Mouse (Mus musculus) embryonic stem cell, embryonic (primary cell): Measurements from ENCODE around the gene Rbbp9.

Experiments used
- CTCF ChIA-PET, 4 experiments: fragments of 300-600 bp in 2 of 4; fragments of 350-600 bp in 2 of 4; sonication (Branson Sonifier 250); formaldehyde crosslinking; loops; one replicate each; lab custom pipeline; 2022; ENCODE audit warnings: inconsistent platforms in 2 of 4; lab: Charles Lee
- POLR2A ChIA-PET, 4 experiments: fragments of 300-600 bp in 2 of 4; fragments of 350-600 bp in 2 of 4; sonication (Branson Sonifier 250); formaldehyde crosslinking; loops; one replicate each; lab custom pipeline; 2022; ENCODE audit warnings: antibody characterized with exemption in 4 of 4, inconsistent platforms in 1 of 4; lab: Charles Lee

The Rbbp9 gene

GRCm38 (mm10) chr2:144550529-144550928 is at the start of gene Rbbp9:
Gene Rbbp9 (minus strand): TSS chr2:144550869.
- ChIA-PET POLR2A (interaction anchor here in 3 of 4 experiments (0.6 to 3.1 kb wide), 27 partner anchors 9 to 1155 kb away, joined by 3 to 24 read pairs (median 4); partner anchors contain the start of genes Dtd1 (in 3 of the 3), Dzank1 (in 3 of the 3), Smim26 (in 3 of the 3) and Polr3f (in 2 of the 3)), CTCF (interaction anchor here in 1 of 4 experiments (1.5 kb wide), 1 partner anchor 43 kb away, joined by 7 read pairs; the partner anchor contains the start of gene Smim26)

GRCm38 (mm10) chr2:144599831-144600687 is 49.4 kb upstream of the Rbbp9 start, which contains the start of gene Dtd1:
Gene Dtd1 (plus strand): TSS chr2:144599897.
- POLR2A ChIA-PET: interaction anchor here (0.5 to 2.4 kb wide), 30 partner anchors 8 to 589 kb away, joined by 3 to 20 read pairs (median 4); partner anchors contain the start of genes Rbbp9 (in 3 of the 4), Sec23b (in 3 of the 4), Dzank1 (in 1 of the 4) and Rrbp1 (in 1 of the 4)

DNA sequence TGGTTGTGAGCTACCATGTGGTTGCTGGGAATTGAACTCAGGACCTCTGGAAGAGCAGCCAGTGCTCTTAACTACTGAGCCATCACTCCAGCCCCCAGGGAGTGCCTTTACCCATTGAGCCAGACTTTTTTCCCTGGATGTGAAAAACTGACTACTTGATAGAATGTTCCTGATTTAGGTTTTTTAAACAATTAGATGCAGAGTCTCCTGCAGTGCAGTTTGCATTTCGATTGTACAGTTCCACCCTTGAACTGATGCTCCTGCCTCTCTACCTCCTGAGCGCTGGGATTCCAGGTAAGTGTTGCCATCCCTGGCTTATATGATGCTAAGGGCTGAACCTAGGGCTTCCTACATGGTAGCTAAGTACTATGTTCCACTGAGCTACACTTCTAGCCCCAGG is 47.3 kb upstream of the Rbbp9 start:
- ChIA-PET POLR2A (interaction anchor here in 3 of 4 experiments (0.6 to 1.1 kb wide), 3 partner anchors 12 to 333 kb away, joined by 3 to 5 read pairs (median 4); no protein-coding TSS in a partner anchor), CTCF (no interaction called here)

More at GRCm38 (mm10) chr2:144599831-144600687, 49.4 kb upstream of the Rbbp9 start, which contains the start of gene Dtd1:
- CTCF ChIA-PET: interaction anchor here in 3 of 4 experiments (0.5 to 1.6 kb wide), 15 partner anchors 12 to 729 kb away, joined by 3 to 5 read pairs (median 3); partner anchors contain the start of gene Sec23b (in 1 of the 3)

GRCm38 (mm10) chr2:144593951-144594651 is 43.4 kb upstream of the Rbbp9 start, which contains the start of gene Smim26:
Gene Smim26 (plus strand): TSS chr2:144594054.
- ChIA-PET POLR2A (interaction anchor here in 3 of 4 experiments (0.6 to 2.5 kb wide), 17 partner anchors 9 to 679 kb away, joined by 3 to 29 read pairs (median 4); partner anchors contain the start of genes Rbbp9 (in 3 of the 3), Sec23b (in 3 of the 3), Dstn (in 1 of the 3) and Dzank1 (in 1 of the 3)), CTCF (interaction anchor here in 2 of 4 experiments (0.5 to 1.4 kb wide), 4 partner anchors 32 to 290 kb away, joined by 3 to 7 read pairs (median 3); partner anchors contain the start of gene Rbbp9 (in 1 of the 2))

DNA sequence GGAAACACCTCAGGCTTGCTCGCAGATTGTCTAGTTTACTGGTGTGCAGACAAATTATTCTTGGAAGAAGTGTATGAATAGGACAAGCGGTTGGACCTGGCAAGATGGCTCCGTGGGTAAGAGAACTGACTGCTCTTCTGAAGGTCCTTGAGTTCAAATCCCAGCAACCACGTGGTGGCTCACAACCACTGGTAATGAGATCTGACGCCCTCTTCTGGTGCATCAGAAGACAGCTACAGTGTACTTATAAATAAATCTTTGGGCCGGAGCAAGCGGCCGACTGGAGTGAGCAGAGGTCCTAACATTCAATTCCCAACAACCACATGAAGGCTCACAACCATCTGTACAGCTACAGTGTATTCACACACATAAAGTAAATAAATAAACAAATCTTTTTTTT is 42.4 kb upstream of the Rbbp9 start:
- CTCF ChIA-PET: interaction anchor here in 1 of 4 experiments (0.8 to 1.1 kb wide), 4 partner anchors 23 to 134 kb away, joined by 3 to 4 read pairs (median 3); partner anchors contain the start of gene Dzank1
- POLR2A ChIA-PET: interaction anchor here in 3 of 4 experiments (0.6 to 2.5 kb wide), 14 partner anchors 20 to 134 kb away, joined by 3 to 29 read pairs (median 6); partner anchors contain the start of genes Sec23b (in 3 of the 3), Rbbp9 (in 2 of the 3), Dzank1 (in 1 of the 3) and Polr3f (in 1 of the 3)

- ChIA-PET CTCF (interaction anchor here in 2 of 4 experiments (0.6 to 1.0 kb wide), 2 partner anchors 11 to 22 kb away, joined by 3 read pairs; partner anchors contain the start of gene Dtd1 (in 1 of the 2)), POLR2A (interaction anchor here in 1 of 4 experiments (1.8 kb wide), 1 partner anchor 39 kb away, joined by 6 read pairs; the partner anchor contains the start of gene Rbbp9)
These were observed 38.1 kb upstream of the Rbbp9 start for GRCm38 (mm10) chr2:144588723-144589122.

GRCm38 (mm10) chr2:144555820-144556552 is 5.3 kb upstream of the Rbbp9 start, which contains the start of gene Sec23b:
Gene Sec23b (plus strand): TSS chr2:144556229.
- CTCF ChIA-PET: interaction anchor here in 3 of 4 experiments (0.6 to 1.0 kb wide), 4 partner anchors 13 to 257 kb away, joined by 3 to 5 read pairs (median 4); partner anchors contain the start of gene Dtd1 (in 1 of the 3)

DNA sequence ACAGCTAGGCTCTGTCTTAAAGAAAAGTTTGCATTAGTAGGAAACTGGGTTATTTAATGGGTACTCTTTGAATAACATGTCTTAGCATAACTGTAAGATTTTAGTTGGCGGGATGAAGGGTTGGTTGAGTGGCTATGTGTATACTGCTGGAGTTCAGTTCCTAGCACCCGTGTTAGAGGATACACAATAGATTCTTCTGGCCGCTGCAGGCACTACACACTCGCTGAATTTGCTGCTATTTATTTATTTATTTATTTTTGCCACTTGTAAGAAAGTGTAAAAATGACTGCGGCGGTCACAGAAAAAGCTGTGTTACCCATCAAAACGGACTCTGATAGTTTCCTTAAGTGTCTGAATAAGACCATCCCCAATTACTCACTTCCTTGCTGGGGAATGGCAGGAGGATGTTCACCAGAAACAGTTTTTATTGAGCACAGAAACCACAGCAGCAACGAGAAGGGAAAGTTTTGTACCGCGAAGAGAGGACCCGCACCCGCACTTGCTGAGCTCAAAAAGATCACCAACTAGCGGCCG is 4.7 kb upstream of the Rbbp9 start:
- CTCF ChIA-PET: interaction anchor here in 3 of 4 experiments (0.6 to 1.0 kb wide), 4 partner anchors 14 to 258 kb away, joined by 3 to 5 read pairs (median 4); partner anchors contain the start of gene Dtd1 (in 1 of the 3)
- POLR2A ChIA-PET: interaction anchor here (0.8 to 2.4 kb wide), 46 partner anchors 8 to 544 kb away, joined by 3 to 33 read pairs (median 5); partner anchors contain the start of genes Dtd1 (in 3 of the 4), Smim26 (in 3 of the 4), Dzank1 (in 2 of the 4) and Polr3f (in 2 of the 4)

More at GRCm38 (mm10) chr2:144555820-144556552, 5.3 kb upstream of the Rbbp9 start, which contains the start of gene Sec23b:
- POLR2A ChIA-PET: interaction anchor here (0.6 to 2.4 kb wide), 57 partner anchors 9 to 545 kb away, joined by 3 to 33 read pairs (median 4); partner anchors contain the start of genes Dtd1 (in 3 of the 4), Dzank1 (in 3 of the 4), Smim26 (in 3 of the 4) and Polr3f (in 2 of the 4)

DNA sequence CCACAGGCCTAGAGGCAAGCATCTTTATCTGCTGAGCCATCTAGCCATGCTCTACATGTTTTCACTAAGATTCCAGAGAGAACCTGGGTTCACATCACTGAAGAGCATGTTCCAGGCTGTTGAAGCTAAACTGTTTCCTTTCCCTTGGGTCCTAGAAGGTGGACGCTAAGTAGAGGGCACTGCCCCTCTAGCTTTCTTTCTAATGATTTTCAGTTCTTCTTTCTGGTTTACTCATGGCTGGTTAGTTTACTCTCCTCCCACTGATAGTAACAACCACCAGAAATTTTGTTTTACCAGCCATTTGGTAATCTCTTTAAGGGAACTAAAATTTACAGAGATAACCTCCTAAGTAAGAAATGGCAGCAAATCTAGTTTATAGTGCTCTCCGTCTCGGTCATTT is 3.2 kb upstream of the Rbbp9 start:
- POLR2A ChIA-PET: interaction anchor here in 1 of 4 experiments (1.6 kb wide), 1 partner anchor 39 kb away, joined by 5 read pairs; no protein-coding TSS in a partner anchor
- CTCF ChIA-PET: no interaction called here

DNA sequence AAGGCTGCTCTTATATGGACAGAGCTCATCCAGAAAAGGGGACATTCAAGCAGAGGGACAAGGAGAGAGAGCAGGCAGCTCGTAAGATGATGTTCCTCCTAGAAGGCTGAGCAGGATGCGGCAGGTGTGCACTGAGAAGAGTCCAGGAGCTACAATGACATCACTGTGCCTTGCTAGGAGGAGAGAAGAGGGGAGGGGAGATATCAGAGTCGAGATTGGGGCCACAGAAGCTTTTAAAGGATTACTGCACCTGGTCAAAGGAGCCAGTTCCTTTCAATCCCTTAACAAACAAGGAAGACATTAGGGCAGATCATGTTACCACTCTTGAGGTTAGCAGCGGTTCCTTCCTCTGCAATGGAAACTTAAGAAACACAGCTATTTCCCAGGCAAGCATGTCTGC is 3.1 kb downstream of the Rbbp9 start:
- ChIA-PET CTCF (no interaction called here), POLR2A (interaction anchor here in 2 of 4 experiments (1.1 to 1.8 kb wide), 4 partner anchors 8 to 53 kb away, joined by 3 to 6 read pairs (median 4); partner anchors contain the start of gene Sec23b (in 1 of the 2))

DNA sequence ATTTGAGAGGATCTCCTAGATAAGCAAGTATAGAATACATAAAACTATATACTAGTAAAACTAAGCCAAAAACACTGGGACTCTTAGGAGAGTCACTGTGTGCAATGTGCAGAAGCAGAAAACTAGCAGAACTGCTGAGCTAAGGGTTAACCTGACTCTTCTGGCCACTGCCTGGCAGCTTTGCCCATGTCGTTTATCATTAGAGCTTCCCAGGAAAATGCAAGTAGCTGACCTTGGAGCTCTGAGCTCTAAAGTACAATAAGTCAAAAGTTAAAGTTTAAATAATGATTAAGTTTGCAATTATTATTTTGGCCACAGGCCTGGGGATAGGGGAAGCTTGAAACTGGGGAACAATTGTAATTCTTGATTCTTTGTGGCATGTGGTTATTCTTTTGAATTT is 5.2 kb downstream of the Rbbp9 start:
- ChIA-PET CTCF (no interaction called here), POLR2A (interaction anchor here in 1 of 4 experiments (3.0 kb wide), 1 partner anchor 11 kb away, joined by 11 read pairs; the partner anchor contains the start of gene Sec23b)

- POLR2A ChIA-PET: interaction anchor here in 1 of 4 experiments (0.7 to 3.0 kb wide), 2 partner anchors 11 to 18 kb away, joined by 3 to 11 read pairs; partner anchors contain the start of gene Sec23b
- CTCF ChIA-PET: no interaction called here
These were observed 5.6 kb downstream of the Rbbp9 start for GRCm38 (mm10) chr2:144545061-144545460.

- ChIA-PET CTCF (no interaction called here), POLR2A (interaction anchor here in 1 of 4 experiments (0.7 to 3.0 kb wide), 2 partner anchors 12 to 18 kb away, joined by 3 to 11 read pairs; partner anchors contain the start of gene Sec23b)
These were observed 6.0 kb downstream of the Rbbp9 start for GRCm38 (mm10) chr2:144544630-144545029.

GRCm38 (mm10) chr2:144543670-144544069 is 7.0 kb downstream of the Rbbp9 start:
- CTCF ChIA-PET: no interaction called here
- POLR2A ChIA-PET: interaction anchor here in 2 of 4 experiments (1.1 to 1.2 kb wide), 2 partner anchors 16 to 32 kb away, joined by 3 to 4 read pairs; partner anchors contain the start of genes Dzank1 (in 1 of the 2) and Polr3f (in 1 of the 2)

GRCm38 (mm10) chr2:144541246-144541645 is 9.4 kb downstream of the Rbbp9 start:
- ChIA-PET POLR2A (interaction anchor here in 2 of 4 experiments (1.5 to 4.1 kb wide), 6 partner anchors 9 to 51 kb away, joined by 4 to 24 read pairs (median 6); partner anchors contain the start of genes Rbbp9 (in 2 of the 2), Sec23b (in 2 of the 2), Dzank1 (in 1 of the 2) and Polr3f (in 1 of the 2)), CTCF (no interaction called here)
